Mouse (Mus musculus) cerebellum, adult 9-11 months (tissue): ENCODE measurements around the gene Tbata.

Source experiments
- DNase-seq: peaks from one replicate; pipeline ENCODE4 v3.0.0; 2022

The Tbata gene

GRCm38 (mm10) chr10:61171654-61172053, at the start of gene Tbata:
Gene Tbata (plus strand): TSS chr10:61171954.
- no peak for DNase-seq

DNA sequence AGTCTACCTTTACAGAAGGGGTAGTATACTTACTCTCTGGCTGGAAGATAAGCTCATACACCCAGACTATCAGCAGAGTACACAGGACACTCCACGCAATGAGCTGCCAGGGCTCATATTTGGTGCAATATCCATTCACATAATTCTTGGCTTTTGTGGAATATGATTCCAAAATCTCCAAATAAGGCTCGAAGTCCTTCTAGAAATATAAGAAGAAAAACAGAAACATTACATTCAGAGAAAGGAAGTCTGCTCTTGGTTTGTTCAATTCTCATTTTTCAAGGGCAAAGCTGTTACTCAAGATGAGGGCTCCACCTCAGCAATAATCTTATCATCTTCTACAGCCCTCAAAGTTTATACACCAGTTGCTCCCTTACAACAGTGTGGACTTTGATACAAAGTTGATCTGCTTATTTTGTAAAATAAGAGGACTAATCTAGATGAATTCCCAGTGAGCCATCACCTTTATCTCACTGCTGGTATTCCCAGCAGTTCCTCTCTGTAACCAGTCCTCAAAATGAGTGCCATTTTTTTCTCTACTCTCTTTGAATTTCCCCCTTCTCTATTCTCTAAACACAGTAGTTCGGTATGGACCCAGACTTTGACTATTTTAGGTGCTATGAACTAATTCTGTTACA, 48.4 kb upstream of the Tbata start:
- no peak for DNase-seq

- no peak for DNase-seq
Observed at GRCm38 (mm10) chr10:61124462-61124861, 47.3 kb upstream of the Tbata start.

- no peak for DNase-seq
Observed at GRCm38 (mm10) chr10:61128701-61129365, 42.9 kb upstream of the Tbata start.

GRCm38 (mm10) chr10:61130959-61131358, 40.8 kb upstream of the Tbata start:
- DNase-seq, result peak; percentile 27

DNA sequence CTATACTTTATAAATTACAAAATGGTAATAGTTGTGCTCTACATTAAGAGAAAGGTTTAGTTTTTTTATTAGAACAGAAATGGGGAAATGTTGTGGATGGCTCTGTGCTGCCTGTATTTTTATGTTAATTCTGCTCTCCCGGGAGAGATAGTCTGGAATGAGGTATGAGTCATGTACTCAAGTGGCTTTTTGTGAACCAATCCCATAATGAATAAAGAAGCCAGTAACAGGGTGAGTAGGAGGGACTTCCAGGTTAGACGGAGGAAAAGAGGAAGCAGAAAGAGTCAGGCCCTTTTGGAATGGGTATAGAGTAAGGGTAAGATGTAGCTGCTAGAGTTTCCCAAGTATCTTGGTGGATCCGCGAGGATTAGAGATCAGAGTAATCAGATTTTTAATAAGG, 37.7 kb upstream of the Tbata start:
- no peak for DNase-seq

DNA sequence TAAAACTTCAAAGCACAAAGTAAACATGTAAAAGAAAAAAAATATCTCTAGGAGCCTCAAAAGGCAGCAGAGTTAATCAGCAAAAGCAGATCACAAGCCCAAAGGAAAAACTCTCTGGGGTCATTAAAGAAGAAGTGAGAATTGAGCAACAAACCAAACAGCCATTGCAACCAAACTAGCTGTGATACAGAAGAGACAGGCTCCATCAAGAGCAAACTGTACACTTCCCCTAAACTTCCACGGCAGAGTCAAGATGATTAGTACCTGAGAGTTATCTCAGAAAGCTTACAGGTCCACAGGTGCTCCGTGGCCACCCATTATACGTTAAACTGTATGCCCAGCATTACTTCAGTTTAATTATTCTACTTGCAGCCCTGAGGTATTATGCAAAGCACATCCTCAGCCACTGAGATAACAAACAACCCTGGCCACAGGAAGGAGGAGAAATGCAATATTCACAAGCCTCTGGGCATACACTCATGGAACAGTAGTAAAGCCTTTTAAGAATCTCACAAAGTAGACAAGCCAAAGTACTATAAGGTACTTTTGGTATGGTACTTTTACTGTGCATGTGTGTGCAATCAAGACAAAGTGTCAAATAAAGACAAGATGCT, 36.4 kb upstream of the Tbata start:
- DNase-seq, result no peak

DNA sequence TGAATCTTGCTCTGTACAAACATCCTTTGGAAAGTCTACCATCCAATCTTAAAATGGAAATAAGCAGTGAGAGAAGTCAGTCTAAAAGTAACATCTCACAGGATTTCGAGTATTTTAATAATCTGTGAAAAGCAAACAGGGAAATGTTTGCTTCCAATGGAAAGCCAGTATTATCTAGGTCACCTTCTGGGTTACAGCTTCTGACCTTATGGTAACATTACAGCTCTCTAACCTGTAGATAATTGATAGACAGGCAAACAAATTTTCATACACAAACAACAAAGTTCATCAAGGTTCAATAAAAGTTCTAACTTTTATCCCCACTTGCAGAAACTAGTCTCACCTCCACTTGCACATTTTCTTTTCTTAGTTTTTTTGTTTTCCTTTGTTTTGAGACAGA, 34.2 kb upstream of the Tbata start:
- no peak for DNase-seq

DNA sequence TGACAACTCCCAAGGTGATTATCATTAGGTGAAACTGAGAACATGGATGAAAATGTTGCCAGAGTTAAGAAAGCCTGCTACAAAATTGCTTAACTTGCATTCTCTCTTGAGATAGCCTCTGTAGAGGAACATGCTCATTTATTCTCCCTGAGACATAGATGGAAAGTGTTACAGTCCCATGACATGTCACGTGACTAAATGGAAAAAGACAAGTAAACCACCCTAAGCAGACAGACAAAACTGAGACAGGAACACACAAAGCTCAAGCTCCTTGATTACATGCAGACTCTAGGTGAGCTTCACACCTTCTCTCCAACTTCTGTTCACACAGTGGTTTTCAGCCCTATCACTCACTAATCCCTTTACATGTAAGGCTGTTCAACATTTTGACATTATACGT, 28.4 kb upstream of the Tbata start:
- DNase-seq, result no peak

DNA sequence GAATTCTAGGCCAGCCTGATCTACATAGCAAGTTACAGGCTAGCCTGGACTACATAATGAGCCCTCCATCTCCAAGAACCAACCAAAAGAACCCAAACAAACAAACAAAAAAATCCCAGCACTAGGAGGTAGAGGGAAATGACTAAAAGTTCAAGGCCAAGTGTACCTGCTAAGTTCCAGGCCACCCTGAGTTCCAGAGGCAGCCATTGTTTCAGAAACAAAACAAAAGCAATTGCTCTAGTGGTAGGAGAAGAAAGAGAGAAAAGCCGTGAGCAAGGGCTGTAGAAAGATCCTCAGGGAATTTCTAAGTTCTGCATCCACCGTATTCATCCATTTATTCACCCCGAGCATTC, 26.0 kb upstream of the Tbata start:
- DNase-seq, result no peak

GRCm38 (mm10) chr10:61146119-61146806, 25.5 kb upstream of the Tbata start:
- peak; percentile 54 for DNase-seq

GRCm38 (mm10) chr10:61146807-61147156, 25.0 kb upstream of the Tbata start:
- DNase-seq, result peak; percentile 44

- DNase-seq, result peak; percentile 87
Observed at GRCm38 (mm10) chr10:61147157-61148040, 24.4 kb upstream of the Tbata start, which contains the start of gene Sgpl1. Gene Sgpl1 (minus strand): TSS chr10:61147703.

GRCm38 (mm10) chr10:61149476-61149875, 22.3 kb upstream of the Tbata start:
- DNase-seq, result no peak

DNA sequence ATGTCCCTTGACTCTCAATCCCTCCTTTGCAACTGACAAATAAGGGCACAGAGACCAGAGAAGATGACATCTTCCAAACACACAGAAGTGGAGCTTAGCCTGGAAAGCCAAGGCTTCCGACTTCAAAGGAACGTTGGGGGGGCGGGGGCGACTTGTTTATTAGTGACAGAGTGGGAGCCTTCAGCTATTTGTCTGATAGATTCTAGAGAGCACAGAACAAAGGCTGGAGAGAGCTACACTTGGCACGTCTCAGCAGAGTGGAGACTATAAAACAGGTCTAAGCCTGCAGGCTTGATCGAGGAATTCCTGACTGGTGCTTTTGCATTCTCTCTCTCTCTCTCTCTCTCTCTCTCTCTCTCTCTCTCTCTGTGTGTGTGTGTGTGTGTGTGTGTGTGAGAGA, 21.1 kb upstream of the Tbata start:
- DNase-seq, result no peak

GRCm38 (mm10) chr10:61152131-61152530, 19.6 kb upstream of the Tbata start:
- DNase-seq, result no peak

- no peak for DNase-seq
Observed at GRCm38 (mm10) chr10:61155611-61156010, 16.1 kb upstream of the Tbata start.

- DNase-seq, result no peak
Observed at GRCm38 (mm10) chr10:61156453-61156852, 15.3 kb upstream of the Tbata start.

DNA sequence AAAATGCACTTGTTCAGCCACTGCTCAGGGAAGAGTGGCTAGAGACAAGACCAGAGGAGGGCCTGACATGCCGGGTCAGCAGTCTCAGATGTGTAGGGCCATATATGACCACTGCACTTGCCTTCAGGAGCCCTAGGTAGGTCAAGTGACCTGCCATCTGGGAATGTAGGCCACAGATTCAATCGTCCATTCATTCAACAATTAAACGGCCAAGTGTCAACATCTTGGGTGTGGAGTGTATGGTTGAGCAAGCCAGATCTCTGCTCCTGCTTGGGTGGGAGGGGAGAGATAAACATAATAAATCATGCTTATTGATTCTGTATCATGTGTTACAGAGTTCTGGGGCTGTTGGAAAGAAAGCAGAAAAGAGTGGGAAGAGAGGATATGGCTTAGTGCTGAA, 13.2 kb upstream of the Tbata start:
- DNase-seq, result no peak

- DNase-seq, result no peak
Observed at GRCm38 (mm10) chr10:61160089-61160488, 11.7 kb upstream of the Tbata start.

- peak; percentile 53 for DNase-seq
Observed at GRCm38 (mm10) chr10:61160671-61161070, 11.1 kb upstream of the Tbata start.

- DNase-seq, result no peak
Observed at GRCm38 (mm10) chr10:61162366-61162765, 9.4 kb upstream of the Tbata start.
